Mouse (Mus musculus) myocyte (in vitro differentiated cells): ENCODE results near the gene Sstr3. TPM values are rescaled to one million over a fixed set of nuclear protein-coding genes. Genes with fewer than 3 reads are reported as not detected.

ENCODE experiments used
- H3K27me3 ChIP-seq: one replicate; pipeline ENCODE4 v1.6.1; 2011; ENCODE audit not compliant: control insufficient read depth, insufficient read depth, insufficient read length
- H3K36me3 ChIP-seq: one replicate; pipeline ENCODE4 v1.6.1; 2011; ENCODE audit not compliant: control insufficient read depth, insufficient read depth
- H3K4me2 ChIP-seq: one replicate; pipeline ENCODE4 v1.6.1; 2011; ENCODE audit warnings: low read depth, control low read depth
- H3K4me3 ChIP-seq: one replicate; pipeline ENCODE4 v1.5.1; 2011; ENCODE audit warnings: mild to moderate bottlenecking, control low read depth, moderate library complexity
- H3K79me2 ChIP-seq: one replicate; pipeline ENCODE4 v1.6.1; 2011; ENCODE audit not compliant: control insufficient read depth, insufficient read depth
- H3ac ChIP-seq: one replicate; pipeline ENCODE4 v1.6.1; 2011; ENCODE audit not compliant: control insufficient read depth, insufficient read length
- CEBPB ChIP-seq: IDR thresholded peaks from 2 replicates; pipeline ENCODE4 v1.6.1; 2011; ENCODE audit warnings: mild to moderate bottlenecking, moderate library complexity; ENCODE audit not compliant: poor library complexity, insufficient read depth, severe bottlenecking
- E2F4 ChIP-seq: IDR thresholded peaks from one replicate; pipeline ENCODE4 v1.6.1; 2011; ENCODE audit warnings: mild to moderate bottlenecking, control low read depth, moderate library complexity; ENCODE audit not compliant: insufficient read depth
- MAX ChIP-seq: IDR thresholded peaks from one replicate; pipeline ENCODE4 v1.6.1; 2011; ENCODE audit warnings: low read depth, mild to moderate bottlenecking, control low read depth
- MYOD1 ChIP-seq, 3 experiments: IDR thresholded peaks; one replicate each; pipeline ENCODE4 v1.6.1; 2011; ENCODE audit warnings: control low read depth in 2 of 3, low read depth in 2 of 3, mild to moderate bottlenecking in 2 of 3, moderate library complexity in 1 of 3; ENCODE audit not compliant: insufficient read length in 2 of 3, control insufficient read depth in 1 of 3
- MYOG ChIP-seq, 3 experiments: IDR thresholded peaks; one replicate each; pipeline ENCODE4 v1.6.1; 2011; ENCODE audit warnings: control low read depth in 2 of 3, low read depth in 2 of 3, mild to moderate bottlenecking in 2 of 3; ENCODE audit not compliant: insufficient read length in 2 of 3, control insufficient read depth in 1 of 3, insufficient read depth in 1 of 3
- POLR2A ChIP-seq: IDR thresholded peaks from one replicate; pipeline ENCODE4 v1.6.1; 2011; ENCODE audit warnings: low read depth, mild to moderate bottlenecking, control low read depth, moderate library complexity; ENCODE audit not compliant: insufficient read length
- POLR2AphosphoS2 ChIP-seq: IDR thresholded peaks from one replicate; pipeline ENCODE4 v1.6.1; 2011; ENCODE audit warnings: low read depth, control low read depth; ENCODE audit not compliant: insufficient read length
- REST ChIP-seq: IDR thresholded peaks from one replicate; pipeline ENCODE4 v1.6.1; 2011; ENCODE audit warnings: mild to moderate bottlenecking, control low read depth, moderate library complexity; ENCODE audit not compliant: insufficient read depth, insufficient read length
- SRF ChIP-seq: IDR thresholded peaks from one replicate; pipeline ENCODE4 v1.6.1; 2011; ENCODE audit warnings: low read depth; ENCODE audit not compliant: control insufficient read depth, insufficient read length
- TCF12 ChIP-seq: IDR thresholded peaks from one replicate; pipeline ENCODE4 v1.6.1; 2011; ENCODE audit warnings: mild to moderate bottlenecking, control low read depth; ENCODE audit not compliant: poor library complexity, insufficient read depth, severe bottlenecking
- TCF3 ChIP-seq: IDR thresholded peaks from one replicate; pipeline ENCODE4 v1.6.1; 2011; ENCODE audit warnings: low read depth, control low read depth; ENCODE audit not compliant: insufficient read length
- USF1 ChIP-seq: IDR thresholded peaks from one replicate; pipeline ENCODE4 v1.6.1; 2011; ENCODE audit warnings: low read depth, mild to moderate bottlenecking, control low read depth, moderate library complexity
- polyA plus RNA-seq: library from polyadenylated mRNA; unstranded; fragments of >200 nt; fragmentation: generic; extraction: Trizol; gene quantifications from one replicate; pipeline ENCODE4 v1.2.1, GENCODE M21; 2012; ENCODE audit warnings: missing spikeins

Sstr3 gene
- polyA plus RNA-seq, 1 experiment = not detected

GRCm38 (mm10) chr15:78548336-78548665 is 3.8 kb upstream of the Sstr3 start:
- no peaks in the 10 kb centered on the region for H3K79me2 ChIP-seq
- no peak overlapping the region for H3K4me2 ChIP-seq
- TF ChIP-seq USF1 = no peak
- TF ChIP-seq SRF = no peak
- no peak for TF ChIP-seq MAX
- peak in 1 of 3 experiments; percentile 70 for TF ChIP-seq MYOG (IDR thresholded peaks at IDR 0.05; ENCODE audit: control insufficient read depth in 1 of 3, insufficient read depth in 1 of 3, insufficient read length in 2 of 3, low read depth in 2 of 3)
- no peak for TF ChIP-seq TCF3
- peak in 2 of 3 experiments; percentile 60 to 92 for TF ChIP-seq MYOD1 (IDR thresholded peaks at IDR 0.05; ENCODE audit: control insufficient read depth in 1 of 3, insufficient read length in 2 of 3, low read depth in 2 of 3)
- H3K27me3 ChIP-seq = peaks cover 22% of the 10 kb centered on the region
- H3K36me3 ChIP-seq = no peaks in the 10 kb centered on the region
- H3K4me3 ChIP-seq = no peak overlapping the region
- H3ac ChIP-seq = no peak overlapping the region

DNA sequence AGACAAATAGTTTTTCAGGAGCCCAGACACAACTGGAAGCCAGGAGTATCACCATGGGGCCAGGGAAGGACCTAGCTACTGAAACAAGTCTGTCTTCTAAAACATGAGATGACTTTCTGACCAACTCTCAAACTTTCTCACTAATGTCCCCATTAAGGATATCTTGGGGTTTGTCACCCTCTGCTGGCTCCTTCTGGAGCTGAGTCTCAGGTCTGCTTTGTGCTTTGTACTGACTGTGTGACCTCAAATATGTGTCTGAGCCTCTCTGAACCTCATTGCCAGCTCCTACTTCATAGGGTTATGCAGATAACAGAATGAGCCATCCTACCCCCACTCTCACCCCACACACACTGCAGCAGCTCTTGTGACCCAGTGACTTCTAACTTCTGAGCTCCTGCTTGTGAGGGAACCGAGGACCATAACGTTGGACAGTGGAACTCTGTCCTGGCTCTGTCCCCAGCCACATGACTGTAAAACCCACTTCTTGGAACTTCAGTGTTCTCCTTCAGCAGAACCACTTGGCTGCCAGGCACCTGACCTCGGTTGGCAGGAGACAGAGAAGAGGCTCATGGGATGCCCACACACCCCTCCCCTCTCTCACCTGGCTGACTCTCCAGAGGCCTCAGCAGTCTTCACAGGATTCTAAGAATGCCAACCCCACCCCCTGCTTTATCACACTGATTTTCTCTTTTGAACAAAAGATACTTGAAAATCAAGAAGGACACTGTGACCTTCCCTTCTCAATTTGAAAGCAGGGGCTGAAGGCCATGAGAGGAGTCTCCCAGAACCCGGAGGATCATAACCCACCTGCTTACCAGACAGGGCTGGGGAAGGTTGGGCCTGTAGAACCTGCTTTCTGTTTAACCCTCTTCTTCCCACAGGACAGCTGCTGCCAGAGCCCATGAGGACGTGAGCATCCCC is 3.2 kb upstream of the Sstr3 start:
- TF ChIP-seq POLR2A (no peak), REST (no peak), TCF3 (no peak), TCF12 (no peak), MYOD1 (IDR thresholded peaks at IDR 0.05; ENCODE audit: control insufficient read depth in 1 of 3, insufficient read length in 2 of 3, low read depth in 2 of 3) (no peak), CEBPB (no peak), POLR2AphosphoS2 (no peak), MAX (no peak), SRF (no peak), E2F4 (no peak), USF1 (no peak), MYOG (IDR thresholded peaks at IDR 0.05; ENCODE audit: control insufficient read depth in 1 of 3, insufficient read depth in 1 of 3, insufficient read length in 2 of 3, low read depth in 2 of 3) (no peak)
- H3ac ChIP-seq = no peak overlapping the region
- H3K4me2 ChIP-seq = no peak overlapping the region
- no peaks in the 10 kb centered on the region for H3K79me2 ChIP-seq
- peaks cover 28% of the 10 kb centered on the region for H3K27me3 ChIP-seq
- H3K4me3 ChIP-seq = no peak overlapping the region
- H3K36me3 ChIP-seq = no peaks in the 10 kb centered on the region

- H3K36me3 ChIP-seq = no peaks in the 10 kb centered on the region
- no peak overlapping the region for H3ac ChIP-seq
- peaks cover 37% of the 10 kb centered on the region for H3K27me3 ChIP-seq
- H3K79me2 ChIP-seq = no peaks in the 10 kb centered on the region
- no peak overlapping the region for H3K4me2 ChIP-seq
- TF ChIP-seq E2F4 = no peak
- TF ChIP-seq REST = no peak
- no peak for TF ChIP-seq MAX
- no peak for TF ChIP-seq POLR2A
- H3K4me3 ChIP-seq = no peak overlapping the region
Observed at GRCm38 (mm10) chr15:78546060-78546459, 1.6 kb upstream of the Sstr3 start.

- Histone ChIP-seq H3K4me3 (no peak overlapping the region), H3K27me3 (peaks cover 50% of the 10 kb centered on the region), H3ac (no peak overlapping the region), H3K4me2 (no peak overlapping the region), H3K36me3 (no peaks in the 10 kb centered on the region), H3K79me2 (no peaks in the 10 kb centered on the region)
- TF ChIP-seq USF1 (no peak), MAX (no peak), SRF (no peak)
Observed at GRCm38 (mm10) chr15:78544041-78544440, 444 bp downstream of the Sstr3 start.

DNA sequence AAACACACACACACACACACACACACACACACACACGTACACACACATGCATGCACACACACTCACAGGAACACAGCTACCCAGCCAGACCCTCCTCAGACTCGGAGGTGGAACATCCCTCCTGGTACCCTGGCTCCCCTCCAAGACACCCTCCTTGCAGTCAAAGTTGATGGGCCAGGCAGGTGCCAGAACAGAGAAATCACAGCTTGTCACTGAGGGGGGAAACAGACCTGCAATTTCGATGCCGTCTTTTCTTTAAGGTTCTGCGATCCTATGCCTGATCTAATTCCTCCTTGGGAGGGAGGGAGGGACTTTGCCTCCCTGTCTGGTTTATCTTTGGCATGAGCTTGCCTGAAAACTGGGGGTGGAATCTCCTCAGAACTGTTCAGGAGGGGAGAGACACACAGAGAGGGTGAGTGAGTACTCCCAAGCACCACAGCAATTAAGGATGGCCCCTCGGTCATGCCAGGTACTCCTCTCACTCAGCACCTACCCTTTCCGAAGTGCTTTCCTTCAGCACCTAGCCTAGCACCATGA is 1.6 kb downstream of the Sstr3 start:
- H3K4me2 ChIP-seq = no peak overlapping the region
- no peak for TF ChIP-seq E2F4
- no peak for TF ChIP-seq TCF3
- TF ChIP-seq MYOG (IDR thresholded peaks at IDR 0.05; ENCODE audit: control insufficient read depth in 1 of 3, insufficient read depth in 1 of 3, insufficient read length in 2 of 3, low read depth in 2 of 3) = no peak
- TF ChIP-seq POLR2AphosphoS2 = no peak
- TF ChIP-seq POLR2A = no peak
- TF ChIP-seq TCF12 = no peak
- no peak for TF ChIP-seq MAX
- no peak for TF ChIP-seq CEBPB
- no peak for TF ChIP-seq SRF
- TF ChIP-seq MYOD1 (IDR thresholded peaks at IDR 0.05; ENCODE audit: control insufficient read depth in 1 of 3, insufficient read length in 2 of 3, low read depth in 2 of 3) = no peak
- no peak for TF ChIP-seq USF1
- TF ChIP-seq REST = no peak
- H3K4me3 ChIP-seq = no peak overlapping the region
- H3K36me3 ChIP-seq = no peaks in the 10 kb centered on the region
- no peak overlapping the region for H3ac ChIP-seq
- no peaks in the 10 kb centered on the region for H3K79me2 ChIP-seq
- H3K27me3 ChIP-seq = peaks cover 50% of the 10 kb centered on the region
